Mouse (Mus musculus): ENCODE results near the gene Pgp.

The Pgp gene

DNA sequence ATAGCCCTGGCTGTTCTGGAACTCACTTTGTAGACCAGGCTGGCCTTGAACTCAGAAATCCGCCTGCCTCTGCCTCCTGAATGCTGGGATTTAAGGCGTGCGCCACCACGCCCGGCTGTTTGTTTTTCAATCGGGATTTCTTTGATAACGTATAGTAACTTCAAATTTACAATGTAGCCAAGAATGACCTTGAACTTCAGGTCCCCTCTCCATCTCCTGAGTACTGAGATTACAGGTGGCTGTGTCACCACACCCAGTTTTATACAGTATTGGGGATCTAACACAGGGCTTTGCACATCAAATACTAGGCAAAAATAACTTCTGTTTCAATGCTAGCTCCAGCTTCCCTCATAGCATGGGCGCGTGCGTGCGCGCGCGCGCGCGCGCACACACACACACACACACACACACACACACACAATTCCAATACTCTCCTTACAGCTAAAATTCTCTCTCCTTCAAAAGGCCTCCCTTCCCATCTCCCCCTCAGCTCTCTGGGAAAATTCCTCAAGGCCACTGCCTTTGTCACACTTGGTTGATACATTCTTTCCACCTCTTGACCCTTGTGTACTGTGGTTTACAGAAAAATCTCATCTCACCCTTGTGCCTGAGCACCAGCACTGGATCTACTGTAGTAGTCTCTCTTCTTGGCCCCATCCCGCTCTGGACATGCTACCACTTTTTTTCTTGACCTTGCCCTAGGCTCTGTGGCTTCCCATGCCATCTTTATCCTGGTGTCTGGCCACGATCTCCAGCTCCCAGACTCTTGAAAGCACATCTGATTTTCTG is 11.0 kb downstream of the Pgp start:
- DNase-seq (ENCODE audit: low spot score in 2 of 2) = no peak

DNA sequence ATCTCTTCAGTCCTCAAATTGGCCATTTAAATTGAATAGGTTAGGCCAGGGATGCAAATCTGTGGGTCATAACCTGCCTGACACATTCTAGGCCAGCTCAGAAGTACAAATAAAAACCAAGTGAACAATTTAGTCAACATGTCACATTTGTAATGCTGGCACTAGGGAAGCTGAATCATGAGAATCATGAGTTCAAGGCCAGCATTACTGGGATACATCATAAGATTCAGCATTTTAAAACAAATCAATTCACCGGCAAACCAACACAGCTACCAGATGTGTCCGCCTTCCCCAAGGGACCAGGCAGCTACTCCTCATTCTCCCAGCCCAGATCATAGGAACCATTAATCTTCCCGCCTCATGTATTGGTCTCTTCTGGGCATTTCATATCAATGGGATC is 13.3 kb downstream of the Pgp start:
- no peak for DNase-seq (ENCODE audit: low spot score in 2 of 2)

DNA sequence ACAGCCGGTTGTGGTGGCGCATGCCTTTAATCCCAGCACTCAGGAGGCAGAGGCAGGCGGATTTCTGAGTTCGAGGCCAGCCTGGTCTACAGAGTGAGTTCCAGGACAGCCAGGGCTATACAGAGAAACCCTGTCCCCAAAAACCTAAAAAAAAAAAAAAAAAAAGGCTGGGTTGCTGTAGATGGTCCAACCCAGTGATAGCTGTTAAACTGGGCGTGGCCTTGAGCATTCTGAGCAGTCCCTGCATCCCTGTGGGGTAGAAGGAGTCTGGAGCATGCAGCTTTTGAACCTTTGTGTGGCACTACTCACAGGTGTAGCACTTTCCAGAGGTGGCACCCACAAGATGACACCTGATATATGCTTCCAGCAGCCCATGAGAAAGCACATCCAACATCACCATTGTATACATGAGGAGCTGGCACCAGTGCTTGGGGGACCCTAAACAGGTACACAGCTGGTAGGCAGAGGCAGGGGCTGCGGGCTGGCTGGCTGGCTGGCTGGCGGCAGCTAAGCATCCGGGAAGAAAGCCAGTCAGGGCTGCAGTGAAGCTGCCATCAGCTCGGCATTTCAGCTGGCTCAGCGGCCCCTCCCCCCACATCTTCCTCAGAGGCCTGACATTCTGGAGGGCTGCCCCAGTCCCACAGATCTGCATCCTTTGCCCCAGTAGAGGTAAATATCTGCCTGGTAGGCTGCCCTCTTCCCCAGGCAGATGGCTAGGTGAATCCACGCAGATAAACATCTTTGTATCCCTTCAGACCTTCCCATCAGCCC is 15.1 kb downstream of the Pgp start:
- no peak for DNase-seq (ENCODE audit: low spot score in 2 of 2)

DNA sequence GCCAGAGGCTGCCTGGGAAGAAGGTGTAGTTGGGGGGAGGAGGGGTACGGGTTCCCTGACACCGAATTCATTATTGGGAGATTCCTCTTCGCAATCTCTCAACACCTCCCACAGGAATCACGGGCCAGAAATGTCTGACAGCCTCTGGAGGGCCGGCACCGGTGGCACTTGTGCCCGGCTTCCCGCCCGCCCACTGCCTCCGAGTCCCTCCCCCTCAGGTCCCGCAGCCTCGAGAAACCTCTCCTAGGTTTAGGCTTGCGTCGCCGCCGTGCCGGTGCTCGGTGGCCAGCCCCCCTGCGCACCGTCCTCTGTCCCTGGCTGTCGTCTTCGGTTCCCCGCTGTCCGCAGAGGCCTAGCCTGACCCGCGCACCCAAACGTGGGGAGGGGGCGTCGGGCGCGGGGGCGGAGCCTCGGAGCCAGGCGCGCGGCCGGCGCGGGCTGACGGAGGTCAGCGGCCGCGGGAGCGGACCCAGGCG is 18.0 kb downstream of the Pgp start, which contains the start of gene Caskin1:
Gene Caskin1 (plus strand): TSS at position 416 of the 476 bp plus-strand sequence.
- DNase-seq (ENCODE audit: low spot score in 2 of 2) = peak in 1 of 2 experiments; percentile 63

DNA sequence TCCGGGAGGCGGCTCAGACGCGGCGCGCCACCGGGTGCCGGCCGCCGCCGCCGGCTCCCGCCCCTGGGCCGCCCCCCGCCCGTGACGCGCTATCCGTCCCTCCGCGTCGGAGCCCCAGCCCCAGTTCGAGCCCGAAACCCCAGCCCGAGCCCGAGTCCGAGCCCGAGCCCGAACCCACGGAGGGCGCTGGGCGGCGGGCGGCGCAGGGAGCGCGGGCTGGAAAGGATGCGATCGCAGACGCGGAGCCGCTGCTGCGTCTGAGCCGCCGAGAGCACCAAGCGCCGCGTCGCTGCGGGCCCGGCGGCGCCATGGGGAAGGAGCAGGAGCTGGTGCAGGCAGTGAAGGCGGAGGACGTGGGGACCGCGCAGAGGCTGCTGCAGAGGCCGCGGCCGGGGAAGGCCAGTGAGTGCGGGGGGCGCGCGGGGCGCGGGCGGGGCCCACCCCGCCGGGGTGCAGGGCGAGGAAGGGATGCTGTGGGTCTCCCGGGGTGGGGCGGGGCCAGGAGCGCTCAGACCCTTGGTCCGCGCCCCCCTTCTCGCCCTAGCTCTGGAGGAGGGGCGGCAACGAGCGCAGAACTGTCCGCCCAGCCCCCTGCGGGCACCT is 18.6 kb downstream of the Pgp start:
- no peak for DNase-seq (ENCODE audit: low spot score in 2 of 2)

DNA sequence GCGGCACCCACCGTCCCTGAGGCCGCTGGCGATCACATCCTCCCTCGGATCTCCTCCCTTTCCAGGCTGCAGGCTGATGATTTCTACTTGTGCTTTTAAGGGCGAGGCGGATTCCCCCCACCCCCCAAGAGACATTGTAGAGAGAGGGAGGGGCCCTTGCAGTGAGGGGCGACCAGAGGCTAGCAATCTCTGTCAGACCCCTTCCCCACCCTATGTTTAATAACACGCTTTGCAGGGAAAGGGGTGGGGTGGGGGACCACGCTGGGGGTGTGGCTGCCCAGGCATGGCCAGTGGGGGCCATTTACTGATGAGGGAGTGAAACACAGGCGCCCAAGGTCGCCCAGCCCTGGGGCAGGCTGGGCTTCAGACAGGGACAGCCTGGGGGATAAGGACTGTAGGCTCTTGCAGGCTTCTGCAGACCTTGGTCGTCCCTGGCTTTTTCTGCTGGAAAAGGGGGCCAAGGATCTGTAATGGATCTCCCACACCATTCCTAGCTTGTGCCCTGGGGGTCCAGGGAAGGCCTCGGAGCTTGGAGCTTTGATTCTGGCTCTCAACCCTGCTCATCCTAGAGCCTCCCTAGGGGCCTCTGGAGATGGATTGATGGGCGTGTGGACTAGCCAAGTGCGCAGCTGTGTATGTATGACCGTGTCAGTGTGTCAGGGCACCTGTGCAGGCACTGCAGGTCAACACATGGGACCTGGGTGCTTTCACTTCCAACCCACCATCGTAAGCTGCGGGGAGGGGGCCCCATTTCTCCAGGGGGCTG is 19.3 kb downstream of the Pgp start:
- DNase-seq (ENCODE audit: low spot score in 2 of 2) = no peak

DNA sequence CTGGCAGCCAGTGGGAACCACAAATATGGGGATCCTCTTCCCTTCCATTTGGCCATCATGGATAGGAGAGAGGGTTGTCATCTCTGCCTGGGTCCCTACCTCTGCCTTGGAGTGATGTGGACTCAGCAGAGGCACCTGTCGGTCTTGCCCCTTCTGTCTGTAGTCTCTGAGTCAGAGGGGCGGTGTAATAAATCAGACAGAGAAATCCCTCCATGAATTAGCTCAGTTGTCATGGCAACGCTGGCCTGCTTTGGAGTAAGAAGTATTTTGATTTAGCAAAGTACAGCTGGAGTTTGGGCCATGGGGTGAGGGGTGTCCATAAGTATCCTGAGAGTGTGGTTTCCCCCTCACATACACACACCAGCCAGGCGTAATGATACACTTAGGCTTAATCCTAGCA is 20.2 kb downstream of the Pgp start:
- DNase-seq (ENCODE audit: low spot score in 2 of 2) = no peak

DNA sequence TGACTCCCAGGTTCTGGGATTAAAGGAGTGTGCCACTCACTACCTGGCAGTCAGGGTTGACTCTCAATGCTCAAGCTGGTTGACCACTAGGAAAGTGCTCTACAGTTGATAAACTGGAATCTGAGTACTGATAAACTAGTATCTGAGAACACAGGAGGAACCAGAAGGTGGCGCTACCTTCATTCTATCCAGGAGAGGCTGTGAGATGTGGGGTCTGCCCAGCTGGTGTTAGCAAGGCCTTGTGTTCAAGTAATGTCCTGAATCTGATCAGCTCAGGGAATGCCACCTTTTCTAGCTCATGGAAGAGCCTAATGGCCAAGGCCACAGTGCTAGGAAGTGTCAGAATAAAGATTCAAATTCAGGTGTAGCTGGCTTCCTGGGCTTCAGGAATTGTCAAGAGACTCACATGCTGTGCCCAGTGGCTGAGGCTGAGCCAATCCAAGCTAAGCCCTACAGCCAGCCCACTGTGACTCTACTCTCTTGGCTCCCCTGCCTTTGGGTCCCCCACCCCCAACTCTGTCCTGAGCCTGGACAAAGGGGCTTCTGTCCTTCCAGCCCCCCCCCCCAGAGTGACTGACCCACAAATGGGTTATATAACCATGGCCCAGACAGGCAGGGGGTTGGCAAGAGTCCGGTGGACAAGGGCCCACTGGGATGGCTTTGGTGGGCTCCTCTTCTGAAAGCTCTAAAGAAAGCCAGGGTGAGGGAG is 24.6 kb downstream of the Pgp start:
- DNase-seq (ENCODE audit: low spot score in 2 of 2) = no peak

DNA sequence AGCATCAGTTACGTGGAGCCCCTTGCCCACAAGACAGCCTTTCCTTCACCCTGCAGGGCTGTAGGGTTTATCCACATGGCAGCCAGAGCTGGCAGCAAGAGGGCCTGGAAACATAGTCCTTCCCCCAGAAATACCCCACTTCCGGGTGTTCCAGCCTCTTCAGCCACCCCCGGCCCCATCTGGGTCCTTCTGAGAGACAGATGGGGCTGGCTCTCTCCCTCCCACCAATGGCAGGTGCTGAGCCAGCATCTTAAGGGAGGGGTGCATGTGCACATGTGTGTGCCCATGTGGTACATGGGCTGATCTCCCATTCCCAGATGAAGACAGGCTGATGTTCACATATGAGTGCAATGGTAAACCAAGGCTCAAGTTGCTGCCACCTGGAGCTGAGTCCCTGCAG is 25.3 kb downstream of the Pgp start:
- DNase-seq (ENCODE audit: low spot score in 2 of 2) = peak in 1 of 2 experiments; percentile 76

DNA sequence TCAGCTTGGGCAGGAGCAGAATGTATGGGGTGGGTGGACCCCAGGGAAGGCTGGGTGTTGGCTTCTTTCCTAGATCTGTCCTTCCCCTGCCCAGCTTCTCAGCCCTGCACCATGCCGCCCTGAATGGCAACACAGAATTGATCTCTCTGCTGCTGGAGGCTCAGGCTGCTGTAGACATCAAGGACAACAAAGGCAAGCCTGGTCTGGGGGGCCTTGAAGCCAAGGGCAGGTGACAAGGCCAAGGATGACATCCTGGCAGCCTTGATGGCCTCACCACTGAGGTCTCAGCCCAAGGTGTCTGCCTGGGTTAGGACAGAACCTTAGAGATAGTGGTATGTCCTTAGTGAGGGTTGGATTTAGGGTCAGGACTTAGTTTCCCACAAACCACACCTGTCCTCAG is 25.8 kb downstream of the Pgp start:
- no peak for DNase-seq (ENCODE audit: low spot score in 2 of 2)

DNA sequence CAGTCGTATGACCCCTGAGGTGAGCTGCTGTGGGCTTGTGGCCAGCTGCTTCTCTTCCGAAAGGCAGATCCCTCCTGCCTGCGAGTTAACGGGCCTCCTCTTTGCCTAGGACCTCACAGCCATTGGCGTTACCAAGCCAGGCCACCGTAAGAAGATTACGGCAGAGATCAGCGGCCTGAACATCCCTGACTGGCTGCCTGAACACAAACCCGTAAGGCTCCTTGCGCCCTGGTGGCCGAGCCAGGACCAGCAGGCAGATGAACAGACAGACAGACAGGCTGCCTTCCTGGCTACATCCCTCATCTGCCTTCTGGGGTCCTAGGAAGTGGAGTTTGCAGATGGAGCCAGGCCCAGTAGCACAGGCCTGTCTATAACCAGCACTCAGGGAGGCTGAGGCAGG is 32.0 kb downstream of the Pgp start:
- no peak for DNase-seq (ENCODE audit: low spot score in 2 of 2)

DNA sequence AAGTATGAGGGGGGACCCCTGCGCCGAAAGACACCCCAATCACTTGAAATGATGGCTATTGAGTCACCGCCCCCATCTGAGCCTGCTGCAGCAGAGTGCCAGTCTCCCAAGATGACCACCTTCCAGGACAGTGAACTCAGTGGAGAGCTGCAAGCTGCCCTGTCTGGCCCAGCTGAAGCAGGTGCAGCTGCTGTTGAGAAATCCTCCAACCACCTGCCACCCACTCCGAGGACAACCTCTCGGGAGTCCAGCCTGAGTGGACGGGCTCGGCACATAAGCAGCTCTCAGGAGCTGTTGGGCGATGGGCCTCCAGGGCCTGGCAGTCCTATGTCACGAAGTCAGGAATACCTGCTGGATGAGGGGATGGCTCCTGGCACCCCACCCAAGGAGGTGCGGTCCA is 33.9 kb downstream of the Pgp start:
- DNase-seq (ENCODE audit: low spot score in 2 of 2) = no peak

DNA sequence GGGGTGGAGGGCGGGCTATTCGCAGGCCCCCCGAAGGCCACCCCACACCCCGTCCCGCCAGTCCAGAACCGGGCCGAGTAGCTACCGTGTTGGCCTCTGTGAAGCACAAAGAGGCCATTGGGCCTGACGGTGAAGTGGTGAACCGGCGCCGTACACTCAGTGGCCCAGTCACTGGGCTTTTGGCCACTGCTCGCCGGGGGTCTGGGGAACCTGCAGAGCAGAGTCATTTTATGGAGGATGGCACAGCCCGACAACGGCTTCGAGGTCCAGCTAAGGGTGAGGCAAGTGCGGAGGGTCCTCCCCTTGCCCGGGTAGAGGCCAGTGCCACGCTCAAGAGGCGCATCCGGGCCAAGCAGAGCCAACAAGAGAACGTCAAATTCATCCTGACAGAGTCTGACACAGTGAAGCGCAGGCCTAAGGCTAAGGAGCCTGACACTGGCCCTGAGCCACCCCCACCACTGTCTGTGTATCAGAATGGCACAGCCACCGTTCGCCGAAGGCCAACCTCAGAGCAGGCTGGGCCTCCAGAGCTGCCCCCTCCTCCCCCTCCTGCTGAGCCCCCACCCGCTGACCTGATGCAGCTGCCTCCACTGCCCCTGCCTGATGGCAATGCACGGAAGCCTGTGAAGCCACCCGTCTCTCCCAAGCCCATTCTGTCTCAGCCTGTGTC is 35.2 kb downstream of the Pgp start:
- no peak for DNase-seq (ENCODE audit: low spot score in 2 of 2)

DNA sequence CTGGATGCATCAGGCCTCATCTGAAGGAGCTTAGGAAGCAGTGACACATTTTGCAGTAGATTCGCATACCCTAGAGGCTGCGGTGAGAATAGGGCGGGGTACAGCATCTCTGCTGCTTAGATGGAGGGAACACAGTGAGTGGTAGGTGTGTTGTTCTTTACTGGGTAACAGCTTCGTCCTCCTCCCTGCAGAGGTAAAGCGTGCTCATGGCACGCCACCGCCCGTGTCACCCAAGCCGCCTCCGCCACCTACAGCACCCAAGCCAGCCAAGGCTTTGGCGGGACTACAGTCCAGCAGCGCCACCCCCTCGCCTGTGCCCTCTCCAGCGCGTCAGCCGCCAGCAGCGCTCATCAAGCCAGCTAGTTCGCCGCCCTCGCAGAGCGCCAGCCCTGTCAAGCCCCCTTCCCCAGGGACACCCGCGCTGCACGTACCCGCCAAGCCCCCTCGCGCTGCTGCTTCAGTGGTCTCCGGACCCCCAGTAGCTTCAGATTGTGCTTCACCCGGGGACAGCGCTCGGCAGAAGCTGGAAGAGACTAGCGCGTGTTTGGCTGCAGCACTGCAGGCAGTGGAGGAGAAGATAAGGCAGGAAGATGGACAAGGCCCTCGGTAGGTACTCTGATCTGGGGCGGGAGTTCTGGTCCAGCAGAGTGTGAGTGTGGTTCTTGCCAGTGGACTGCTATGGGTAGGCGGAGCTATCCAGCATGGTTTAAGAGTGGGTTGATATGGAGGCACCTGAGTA is 36.3 kb downstream of the Pgp start:
- peak; percentile 67 to 77 for DNase-seq (ENCODE audit: low spot score in 2 of 2)

DNA sequence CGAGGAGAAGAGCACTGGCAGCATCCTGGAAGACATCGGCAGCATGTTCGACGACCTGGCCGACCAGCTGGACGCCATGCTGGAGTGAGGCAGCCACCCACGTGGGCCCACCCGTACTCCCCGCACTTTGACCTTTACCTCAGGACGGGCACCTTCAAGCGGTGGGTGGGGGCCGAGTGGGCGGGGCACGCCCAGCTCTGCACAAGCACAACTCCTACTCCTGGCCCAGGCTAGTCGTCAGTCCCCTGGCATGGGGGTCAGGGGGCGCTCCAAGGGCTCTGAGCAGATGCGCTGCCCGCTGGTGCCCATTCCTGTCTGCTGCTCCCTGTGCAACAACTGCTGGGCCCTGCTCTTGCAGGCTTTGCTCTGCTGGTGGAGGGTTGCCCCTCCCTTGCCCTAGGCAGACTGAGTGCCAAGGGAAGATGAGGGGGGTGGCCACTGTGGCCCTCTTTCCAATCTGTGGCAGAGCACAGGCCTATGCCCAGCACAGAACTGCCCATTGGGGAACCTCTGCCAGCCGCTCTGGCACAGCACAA is 37.0 kb downstream of the Pgp start:
- no peak for DNase-seq (ENCODE audit: low spot score in 2 of 2)

DNA sequence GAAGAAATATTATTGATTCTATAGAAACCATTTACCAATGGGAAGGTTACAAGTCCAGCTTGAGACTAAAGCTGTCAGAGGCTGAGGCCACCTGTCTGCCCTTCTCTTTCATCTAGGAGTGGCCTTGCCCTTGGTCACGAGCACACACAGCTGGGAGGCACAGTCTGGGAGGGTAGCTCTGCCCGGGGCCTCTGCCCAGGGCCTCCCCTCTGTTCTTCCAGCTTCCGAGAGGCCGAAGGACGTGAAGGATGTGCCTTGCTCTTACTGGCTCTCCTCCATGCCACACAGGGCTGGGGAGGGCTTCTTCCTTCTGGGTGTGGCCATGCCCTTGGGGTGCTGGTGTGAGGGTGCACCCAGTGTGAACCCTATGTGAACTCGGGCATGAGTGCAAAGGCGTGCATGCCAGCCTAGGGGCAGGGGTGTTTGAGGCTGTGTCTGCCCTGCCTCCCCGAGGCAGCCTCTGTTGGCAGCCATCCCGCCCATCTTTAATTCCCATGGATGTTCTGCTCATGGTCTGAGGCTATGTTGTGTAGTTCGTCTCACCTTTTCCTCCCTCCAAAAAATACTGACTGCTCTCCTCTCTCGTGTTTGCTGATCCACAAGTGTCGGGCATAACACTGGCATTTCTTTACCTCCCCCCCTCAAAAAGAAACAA is 37.7 kb downstream of the Pgp start:
- DNase-seq (ENCODE audit: low spot score in 2 of 2) = no peak

DNA sequence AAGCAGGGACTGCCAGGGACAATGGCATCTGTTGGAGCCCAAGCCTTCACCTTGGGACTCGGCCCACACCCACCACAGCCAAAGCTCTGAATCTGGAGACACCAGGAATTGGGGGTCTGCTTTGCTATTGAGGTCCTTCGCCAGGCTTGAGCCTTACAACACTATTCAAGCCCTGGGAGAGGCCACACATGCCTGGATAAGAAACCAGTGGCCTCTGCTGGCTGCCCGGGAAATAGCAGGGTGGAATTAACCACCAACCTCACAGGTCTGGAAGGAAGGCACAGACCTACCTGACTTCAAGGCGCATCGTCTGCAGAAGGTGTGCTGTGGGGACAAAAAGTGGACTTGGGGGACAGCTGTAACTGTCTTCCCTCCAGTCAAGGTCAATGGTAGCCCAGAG is 43.4 kb downstream of the Pgp start:
- peak; percentile 60 to 67 for DNase-seq (ENCODE audit: low spot score in 2 of 2)

DNA sequence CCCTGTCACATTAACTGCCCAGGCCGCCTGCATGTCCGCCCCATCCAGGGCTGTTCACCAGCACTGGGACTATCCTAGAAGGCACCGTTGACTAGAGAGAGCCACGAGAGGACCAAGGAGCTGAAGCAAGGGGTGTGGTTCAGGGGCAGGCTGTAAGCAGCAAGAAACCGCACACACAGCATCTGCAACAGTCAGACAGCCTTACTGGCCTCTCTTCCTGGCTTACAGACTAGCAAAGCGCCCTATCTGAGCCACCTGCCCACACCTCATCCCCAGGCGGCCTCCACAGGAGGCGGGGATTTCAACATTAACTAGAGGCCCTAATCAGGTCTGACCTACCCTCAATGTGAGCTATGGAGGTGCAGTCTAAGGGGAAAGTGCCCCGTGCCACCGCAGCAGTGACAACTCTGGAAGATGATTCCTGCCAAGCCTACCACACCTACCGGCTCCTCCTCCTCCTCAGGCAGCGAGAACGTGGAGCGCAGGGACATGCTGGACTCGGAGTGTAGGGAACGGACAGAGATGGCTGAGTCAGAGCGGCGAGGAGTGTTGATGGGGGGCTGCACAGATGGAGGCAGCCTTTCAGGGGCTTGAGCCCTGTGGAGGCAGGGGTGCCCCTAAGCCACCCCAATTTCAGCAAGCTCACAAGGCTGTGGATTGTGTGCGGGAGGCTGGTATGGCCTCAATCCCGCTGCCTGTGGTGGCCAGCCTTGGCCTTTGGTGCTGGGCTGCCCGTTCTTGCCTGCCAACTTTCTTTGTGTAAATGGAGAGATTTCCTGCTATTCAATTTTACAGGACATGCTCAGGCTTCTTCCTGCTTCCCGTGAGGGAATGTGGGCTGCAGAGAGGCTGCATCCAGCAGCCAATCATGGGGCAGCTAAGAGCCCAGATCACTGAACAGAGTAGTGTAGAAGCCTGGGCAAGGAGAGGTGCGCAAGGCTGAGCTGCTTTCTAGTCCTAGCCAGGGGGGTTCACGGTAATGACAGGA is 44.4 kb downstream of the Pgp start:
- no peak for DNase-seq (ENCODE audit: low spot score in 2 of 2)

Data from right cerebral cortex, postnatal 36 days (tissue).